Mouse (Mus musculus) bone marrow macrophage, adult 2 months (primary cell): ENCODE results near the gene Zfp607b.

Experiments
- CTCF ChIP-seq: IDR thresholded peaks from 2 replicates; pipeline ENCODE4 v1.5.1; 2012; ENCODE audit warnings: low read depth, mild to moderate bottlenecking, low read length, moderate library complexity
- POLR2A ChIP-seq: IDR thresholded peaks from 2 replicates; pipeline ENCODE4 v1.6.1; 2012; ENCODE audit warnings: mild to moderate bottlenecking, low read depth, low read length, borderline replicate concordance

- TF ChIP-seq POLR2A (no peak), CTCF (no peak)
Measured at GRCm38 (mm10) chr7:27696711-27697110, 7.6 kb downstream of the Zfp607b start.
